Mouse (Mus musculus) B cell, adult 67 days (primary cell): ENCODE results near the gene Mfap3. TPM values are rescaled to one million over a fixed set of nuclear protein-coding genes. Genes with fewer than 3 reads are reported as not detected.

Experiments
- total RNA-seq, 2 experiments: library from RNA; stranded (reverse); gene quantifications; 4 replicates each; pipeline ENCODE4 v1.2.4; 2023

Mfap3 gene
- 10 to 100 TPM; 29.0 to 39.6 TPM for total RNA-seq

DNA sequence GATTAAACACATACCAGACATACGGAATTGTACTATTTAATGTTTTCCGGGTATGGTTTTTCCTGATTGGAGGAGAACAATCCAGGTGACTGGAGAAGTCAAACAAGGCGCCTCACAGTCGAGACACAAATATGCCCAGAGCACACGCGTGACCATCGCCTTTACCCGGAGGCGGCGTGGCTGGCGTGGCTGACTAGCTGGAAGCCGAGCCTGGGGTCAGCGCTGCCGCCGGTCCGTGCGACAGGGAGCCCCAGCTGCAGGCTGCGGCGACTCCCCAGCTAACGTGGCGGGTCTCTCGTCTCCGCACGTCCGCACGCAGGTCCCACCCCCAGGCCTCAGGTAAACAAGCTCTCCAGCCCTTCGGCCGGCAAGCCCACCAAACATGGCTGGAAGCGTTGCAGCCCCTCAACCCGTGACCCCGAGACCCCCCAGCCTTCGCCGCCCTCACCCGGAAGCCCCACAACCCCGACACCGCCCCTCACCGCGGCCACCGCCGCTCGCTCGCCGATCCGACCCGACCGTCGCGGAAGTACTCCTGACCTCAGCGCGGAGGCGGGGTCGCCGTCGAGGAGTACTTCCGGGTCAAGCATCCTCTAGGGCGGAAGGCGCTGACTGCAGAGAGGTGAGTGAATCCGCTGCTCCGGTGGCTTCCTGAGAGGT is at the start of gene Mfap3, which contains the start of gene Fam114a2:
Gene Mfap3 (plus strand): TSS at position 574 of the 660 bp plus-strand sequence.
Gene Fam114a2 (minus strand): TSS at position 527 of the 660 bp plus-strand sequence.

Other genes starting within 250 kb of the Mfap3 start
- 10 to 100 TPM; 58.7 to 62.7 TPM for gene Fam114a2, start within 50 bp of the Mfap3 start, total RNA-seq
- 10 to 100 TPM; 29.9 to 31.8 TPM for gene Galnt10, start 126.8 kb downstream of the Mfap3 start, total RNA-seq